ENCODE assay signal across 8 mouse cellular contexts in genomic region chr2:65238171-65238963, GRCm38 (mm10). TPM values are rescaled to one million over a fixed set of nuclear protein-coding genes. Genes with fewer than 3 reads are reported as not detected.
DNase-seq lines count a peak whose midpoint lies in the region; ATAC-seq and TF ChIP-seq lines count a peak whose summit lies in the region.

No protein-coding gene starts in this region.

- H3K9ac ChIP-seq in hindbrain, embryonic 15.5 days = peak overlapping the region; percentile 59

- H3K4me1 ChIP-seq in hindbrain, embryonic 15.5 days (replicated peaks) = peaks cover 15% of the 10 kb centered on the region

- intact Hi-C loops in gastrocnemius, adult 2 months (cut with DNase I) = loop anchor here (5.0 kb wide), 1 partner anchor 91 kb away; no protein-coding TSS in a partner anchor
- intact Hi-C loops in left cerebral cortex, adult 2 months (cut with DNase I) = loop anchor here (5.0 kb wide), 2 partner anchors 91 to 216 kb away; partner anchors contain the start of gene Grb14

- H3K9me3 ChIP-seq in hindbrain, embryonic 15.5 days = no peaks in the 10 kb centered on the region

- H3K27me3 ChIP-seq in hindbrain, embryonic 15.5 days = peaks cover 13% of the 10 kb centered on the region; the same call in 1 of the 2 replicates

- ATAC-seq in hindbrain, embryonic 15.5 days (ENCODE audit: low FRiP score, low read depth) = peak; percentile 89

- under 1% methylated on average over 86 of the region's 114 CpGs for WGBS in hindbrain, embryonic 15.5 days

- peak; percentile 92 for DNase-seq in NIH3T3 (ENCODE audit: low read depth)
- peak; percentile 55 to 75 for DNase-seq in cerebellum, postnatal 10 days
- DNase-seq in gastrocnemius, adult 2 months = peak; percentile 91
- DNase-seq in left cerebral cortex, adult 2 months (ENCODE audit: extremely low spot score in 1 of 2, low spot score in 2 of 2) = peak; percentile 25 to 57
- peak; percentile 84 to 94 for DNase-seq in lung, postnatal 4 days
- peak; percentile 30 for DNase-seq in retina, postnatal 7 days (ENCODE audit: low read depth, low spot score)
- DNase-seq in urinary bladder, adult 18-20 months (ENCODE audit: low spot score in 2 of 2) = peak; percentile 72 to 80

- peak overlapping the region; percentile 93 for H3K4me3 ChIP-seq in gastrocnemius, adult 2 months
- peak overlapping the region; percentile 86 for H3K4me3 ChIP-seq in hindbrain, embryonic 15.5 days
- peak overlapping the region; percentile 67 for H3K4me3 ChIP-seq in left cerebral cortex, adult 2 months

- no peaks in the 10 kb centered on the region for H3K36me3 ChIP-seq in hindbrain, embryonic 15.5 days

- peak overlapping the region; percentile 99 for H3K4me2 ChIP-seq in hindbrain, embryonic 15.5 days

- H3K27ac ChIP-seq in gastrocnemius, adult 2 months = peak overlapping the region; percentile 87
- peak overlapping the region; percentile 34 for H3K27ac ChIP-seq in hindbrain, embryonic 15.5 days (replicated peaks)
- H3K27ac ChIP-seq in left cerebral cortex, adult 2 months = peak overlapping the region; percentile 78

- TF ChIP-seq CTCF in gastrocnemius, adult 2 months (IDR thresholded peaks at IDR 0.05) = peak; percentile 39
- TF ChIP-seq CTCF in left cerebral cortex, adult 2 months (IDR thresholded peaks at IDR 0.05) = no peak; the same call in none of the 2 replicates

RNA-seq across cellular contexts. Expression of gene Cobll1, which starts 0.8 kb away (rescaled TPM):
- total RNA-seq in gastrocnemius, adult 2 months (2021) = 1 to 10 TPM; 4.4 to 5.7 TPM
- polyA plus RNA-seq in hindbrain, embryonic 15.5 days (2015; fragmentation: Nextera tagmentation; extraction: Ambion mirVana) = 2.7 and 2.9 TPM in 2 replicates
- total RNA-seq in left cerebral cortex, adult 2 months (2021) = 1 to 10 TPM; 7.0 to 7.1 TPM

Comparison
In these comparisons a context has a peak if more than half of its experiments do, and no peak if none do; other contexts are left out.
1. Peak in every context shown above with its lines: DNase-seq, ATAC-seq, H3K4me3 ChIP-seq and H3K27ac ChIP-seq.
2. DNase-seq: peak in every context shown above with its lines; median percentile 92 in NIH3T3; 91 in gastrocnemius, adult 2 months; 89 in lung, postnatal 4 days; 76 in urinary bladder, adult 18-20 months; 65 in cerebellum, postnatal 10 days; 41 in left cerebral cortex, adult 2 months; 30 in retina, postnatal 7 days.
3. H3K27ac ChIP-seq: peak in every context shown above with its lines; median percentile 87 in gastrocnemius, adult 2 months; 78 in left cerebral cortex, adult 2 months; 34 in hindbrain, embryonic 15.5 days.